Mouse (Mus musculus) c-Kit-positive CD71-positive TER-119-positive erythroid progenitor cells, embryonic 14.5 days (primary cell): ENCODE data around the gene Endou.
"Not testable (repeated sequence)": the region's sequence is repeated elsewhere in the genome, so short reads cannot be mapped to it uniquely, and the experiment has no call there.

Experiments used
- DNase-seq: peaks from one replicate; pipeline ENCODE4 v3.0.0-alpha.2; 2013; ENCODE audit warnings: low spot score

The Endou gene

DNA sequence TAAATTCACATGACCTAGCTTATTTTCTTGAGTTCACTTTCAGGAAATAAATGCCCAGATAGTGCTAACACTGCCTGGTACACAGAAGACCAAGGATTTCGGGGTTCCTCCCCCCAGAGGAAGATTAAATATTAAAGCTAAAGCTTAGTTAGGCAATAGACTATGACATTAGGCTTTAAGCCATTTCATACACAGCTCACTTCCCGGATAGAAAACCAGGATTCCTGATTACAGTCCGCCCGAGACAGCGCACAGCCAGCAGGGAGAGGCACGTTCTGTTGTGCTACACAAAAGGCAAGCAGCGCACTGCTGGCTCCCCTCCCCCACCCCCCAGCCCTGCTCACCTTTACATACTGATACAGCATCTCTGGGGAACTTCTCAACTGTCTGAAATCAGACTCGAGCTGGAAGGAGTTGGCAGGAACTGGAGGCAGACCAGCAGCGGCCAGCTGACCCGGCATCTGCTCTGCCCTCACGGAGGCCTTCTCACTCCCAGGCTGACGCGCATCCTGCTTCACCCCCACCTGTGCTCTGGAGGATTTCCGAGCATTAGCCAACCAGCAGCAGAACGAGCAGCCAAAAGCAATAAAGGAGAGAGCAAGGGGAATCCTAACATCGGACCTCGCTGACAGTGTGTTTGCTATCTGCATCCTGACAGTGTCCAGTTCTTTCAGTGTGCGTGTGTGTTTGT, 51.0 kb downstream of the Endou start:
- DNase-seq = no peak

DNA sequence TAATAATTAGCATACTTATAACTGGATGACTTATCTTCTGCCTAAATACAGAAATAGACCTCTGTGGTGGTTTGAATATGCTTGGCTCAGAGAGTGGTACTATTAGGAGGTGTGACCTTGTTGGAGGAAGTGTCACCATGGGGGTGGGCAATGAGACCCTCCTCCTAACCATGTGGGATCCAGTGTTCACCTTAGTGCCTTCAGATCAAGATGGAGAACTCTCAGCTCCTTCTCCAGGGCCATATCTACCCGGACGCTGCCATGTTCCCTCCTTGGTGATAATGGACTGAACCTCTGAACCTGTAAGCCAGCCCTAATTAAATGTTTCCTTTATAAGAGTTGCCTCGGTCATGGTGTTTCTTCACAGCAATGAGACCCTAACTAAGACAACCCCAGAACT, 53.8 kb downstream of the Endou start:
- no peak for DNase-seq

DNA sequence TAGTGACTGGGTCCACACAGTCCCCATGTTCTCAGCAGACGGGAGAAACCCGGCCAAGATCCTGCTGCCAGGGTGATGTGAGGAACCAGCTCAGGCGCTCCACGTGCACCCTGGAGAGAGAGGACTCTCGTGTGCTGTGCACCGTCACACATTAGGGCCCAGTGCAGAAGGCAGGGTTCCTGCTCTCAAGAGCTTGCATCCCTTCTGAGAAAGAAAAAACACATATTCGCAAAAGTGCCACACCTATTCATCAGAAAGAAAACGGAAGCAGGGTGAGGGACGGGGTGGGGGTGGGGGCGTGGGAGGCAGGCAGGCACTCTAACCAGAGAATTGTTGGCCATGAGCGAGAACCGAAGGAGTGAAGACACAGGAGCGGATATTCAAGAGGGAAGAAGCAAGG, 55.2 kb downstream of the Endou start:
- DNase-seq = no peak

DNA sequence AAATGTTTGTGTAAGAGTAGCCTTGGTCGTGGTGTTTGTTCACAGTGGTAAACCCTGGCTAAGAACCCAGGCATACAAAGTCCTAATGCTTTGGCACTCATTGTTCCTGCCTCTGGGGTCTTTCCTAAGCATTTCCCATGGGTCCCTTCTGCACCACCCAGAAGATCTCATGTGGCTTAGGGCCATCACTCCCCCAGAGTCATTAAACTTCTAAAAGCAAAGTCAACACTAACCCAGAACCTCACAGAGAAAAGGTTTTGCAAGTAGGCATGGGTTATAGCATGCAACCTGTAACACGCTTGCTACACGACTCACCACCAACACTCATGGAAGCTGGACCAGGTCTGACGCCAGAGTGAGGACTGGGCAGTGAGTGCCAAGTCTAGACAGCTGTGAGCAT, 56.7 kb downstream of the Endou start:
- no peak for DNase-seq

DNA sequence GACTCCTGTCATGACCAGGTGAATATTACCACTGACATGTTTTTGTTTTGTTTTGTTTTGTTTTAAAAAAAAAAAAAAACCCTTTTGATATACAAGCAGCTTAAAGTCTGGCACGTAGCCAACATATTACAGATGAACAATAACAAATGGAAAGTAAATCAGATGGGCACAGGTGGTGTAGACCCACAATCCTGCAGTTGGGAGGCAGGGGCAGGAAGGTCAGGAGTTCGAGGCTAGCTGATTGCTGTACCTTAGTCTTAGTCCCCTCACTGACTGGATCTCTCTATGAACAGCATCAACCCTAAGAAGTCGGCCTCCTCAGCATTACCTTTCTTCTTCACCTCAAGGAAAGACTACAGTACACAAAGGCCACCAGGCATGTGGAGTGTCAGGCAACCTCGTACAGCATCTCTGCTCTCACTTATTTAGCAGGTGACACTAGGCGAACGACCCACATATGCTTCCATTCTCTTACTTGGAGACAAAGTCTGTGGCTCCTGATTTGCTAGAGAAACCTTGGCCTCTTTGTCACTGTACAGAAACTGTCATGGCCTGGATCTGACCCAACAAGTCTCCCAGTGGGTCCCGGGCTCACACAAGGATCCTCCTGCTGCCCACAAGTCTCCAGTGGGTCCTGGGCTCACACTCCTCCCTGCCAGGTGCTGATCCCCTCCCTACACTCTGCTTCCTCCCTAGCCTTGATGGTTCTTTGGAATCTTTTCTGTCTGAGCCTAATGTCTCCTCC, 57.7 kb downstream of the Endou start:
- DNase-seq = no peak

DNA sequence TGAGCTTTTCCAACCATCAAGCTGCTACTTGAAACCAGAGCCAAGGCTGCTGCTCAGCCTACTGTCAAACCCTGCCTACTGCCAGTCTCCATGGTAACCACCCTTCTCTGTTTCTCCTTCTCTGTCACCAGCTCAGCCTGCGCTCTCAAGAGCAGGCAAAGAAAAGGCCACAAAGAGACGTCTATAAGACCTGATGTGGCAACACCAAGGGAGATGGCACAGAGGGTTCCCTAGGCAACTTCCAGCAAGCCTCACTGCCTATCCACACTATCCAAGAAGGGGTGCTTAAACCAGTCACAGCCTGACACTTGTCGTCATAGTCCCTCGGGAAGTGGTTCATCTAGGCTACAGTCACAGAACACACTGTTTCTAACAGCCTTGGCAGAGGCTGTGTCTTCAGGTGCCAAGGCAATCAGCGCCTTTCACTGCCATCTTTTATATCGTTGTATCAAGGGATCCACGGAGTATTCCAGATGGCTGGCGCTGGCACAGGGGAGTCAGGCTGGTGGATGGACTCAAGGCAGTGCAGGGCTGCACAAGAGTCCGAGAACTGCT, 58.9 kb downstream of the Endou start:
- no peak for DNase-seq

DNA sequence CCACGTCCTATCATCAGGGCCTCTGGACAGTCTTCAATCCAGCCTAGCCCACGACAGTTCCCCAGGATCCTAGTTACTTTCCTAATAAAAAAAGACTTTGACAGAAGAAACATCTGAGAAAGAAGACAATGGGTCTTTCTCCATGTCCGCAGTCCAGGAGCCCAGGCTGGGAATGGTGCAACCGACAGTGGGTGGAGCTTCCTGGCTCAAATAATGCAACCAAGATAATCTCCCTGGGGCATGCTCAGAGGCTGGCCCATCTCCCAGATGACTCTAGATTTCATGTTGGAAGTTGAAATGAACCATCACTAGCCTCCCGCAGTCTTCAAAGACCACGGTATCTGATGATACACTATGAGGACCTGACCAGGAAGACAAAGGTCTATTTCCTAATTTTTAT, 60.6 kb downstream of the Endou start:
- no peak for DNase-seq

DNA sequence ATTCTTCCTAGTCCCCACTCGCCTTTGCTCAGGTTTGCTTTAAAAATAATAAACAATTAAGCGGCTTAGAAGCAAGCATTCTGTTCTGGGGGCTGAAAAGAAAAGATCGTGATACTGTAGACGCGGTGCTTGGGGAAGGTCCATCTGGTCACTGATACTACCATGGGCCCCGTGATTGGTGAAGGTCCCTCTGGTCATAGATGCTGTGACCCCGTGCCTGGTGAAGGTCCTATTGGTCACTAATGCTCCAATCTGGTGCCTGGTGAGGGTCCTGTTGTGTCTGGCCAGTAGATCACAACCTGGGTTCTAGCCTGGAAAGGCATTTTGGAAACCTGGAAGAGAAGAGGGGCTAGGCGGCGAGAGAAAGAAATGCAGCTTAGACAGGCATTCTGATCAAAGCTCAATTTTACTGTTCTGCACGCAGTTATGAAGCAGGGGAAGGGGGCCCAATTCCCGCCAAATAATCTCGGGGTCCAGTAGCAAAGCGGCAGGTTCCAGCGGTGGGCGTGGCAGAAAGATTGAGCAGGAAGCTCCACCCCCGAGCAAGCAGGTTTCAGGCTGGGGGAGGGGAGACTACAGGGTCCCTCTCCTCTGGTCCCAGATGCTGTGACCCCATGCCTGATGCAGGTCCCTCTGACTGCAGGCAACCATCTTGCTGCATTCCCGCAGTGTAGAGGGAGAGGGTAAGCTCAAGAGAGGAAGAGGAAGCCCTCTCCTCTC, 62.8 kb downstream of the Endou start:
- DNase-seq = not testable (repeated sequence)

DNA sequence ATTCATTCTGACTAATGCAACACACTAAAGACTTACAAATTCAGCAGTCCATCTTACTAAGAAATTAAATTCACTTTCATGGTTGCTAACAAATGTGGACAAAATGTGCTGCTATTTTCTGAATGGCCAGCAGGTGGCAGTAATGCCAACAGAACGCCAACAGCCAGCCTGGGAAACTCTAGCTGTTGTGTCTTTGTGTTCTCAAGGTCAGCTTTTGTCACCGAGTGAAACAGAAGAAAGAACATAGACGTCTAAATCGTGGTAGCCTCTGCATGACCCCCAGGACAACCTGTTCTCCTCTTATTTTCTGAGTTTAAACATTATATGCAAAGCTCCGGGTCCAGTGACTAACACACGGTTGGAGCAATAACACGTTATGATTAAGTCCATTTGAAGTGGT, 63.7 kb downstream of the Endou start:
- peak; percentile 67 for DNase-seq

DNA sequence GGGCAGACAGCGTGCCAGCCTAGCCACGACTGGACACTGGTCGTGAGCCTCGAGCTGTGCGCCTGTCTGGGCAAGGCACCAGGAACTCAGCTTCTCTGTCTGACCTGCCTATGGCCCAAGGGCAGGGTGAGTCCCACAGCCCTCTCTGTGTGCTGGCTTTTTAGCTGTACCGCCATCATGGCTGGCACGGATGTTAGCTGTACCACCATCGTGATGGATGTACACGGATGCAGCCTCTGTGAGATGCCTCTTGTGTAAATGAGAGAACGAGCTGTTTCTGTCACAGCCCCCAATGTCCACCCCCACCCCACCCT, 64.7 kb downstream of the Endou start:
- DNase-seq = no peak

DNA sequence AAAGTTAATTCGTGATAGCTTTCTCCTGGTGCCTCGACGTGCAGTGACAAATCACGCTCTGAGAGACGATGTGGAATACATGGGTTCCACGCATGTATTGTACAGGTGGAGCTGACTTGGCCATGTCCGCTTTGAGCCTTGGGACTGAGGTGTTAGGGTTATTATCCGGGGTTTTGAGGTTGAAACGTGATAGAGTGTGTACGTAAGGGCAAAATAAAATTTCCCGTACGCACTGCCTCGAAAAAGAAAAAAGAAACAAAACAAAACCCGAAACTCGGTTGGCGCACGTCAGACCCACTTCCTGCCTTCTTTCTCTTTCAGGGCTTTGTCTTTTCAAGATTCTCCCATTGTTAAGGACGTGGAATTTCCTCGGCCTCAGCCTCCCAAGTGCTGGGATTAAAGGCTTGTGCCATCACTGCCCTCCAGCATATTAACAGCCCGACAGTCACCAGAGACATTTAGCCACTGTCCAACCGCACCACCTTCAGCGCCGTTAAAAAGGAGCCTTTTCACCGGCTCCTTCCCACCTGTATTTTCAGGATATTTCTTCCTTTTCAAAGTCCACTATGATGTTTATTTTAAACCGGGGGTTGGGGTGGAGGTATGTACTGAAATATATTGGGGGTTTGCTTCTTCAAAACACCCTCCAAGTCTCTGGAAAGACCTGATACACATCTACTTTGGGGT, 65.2 kb downstream of the Endou start:
- DNase-seq = no peak

DNA sequence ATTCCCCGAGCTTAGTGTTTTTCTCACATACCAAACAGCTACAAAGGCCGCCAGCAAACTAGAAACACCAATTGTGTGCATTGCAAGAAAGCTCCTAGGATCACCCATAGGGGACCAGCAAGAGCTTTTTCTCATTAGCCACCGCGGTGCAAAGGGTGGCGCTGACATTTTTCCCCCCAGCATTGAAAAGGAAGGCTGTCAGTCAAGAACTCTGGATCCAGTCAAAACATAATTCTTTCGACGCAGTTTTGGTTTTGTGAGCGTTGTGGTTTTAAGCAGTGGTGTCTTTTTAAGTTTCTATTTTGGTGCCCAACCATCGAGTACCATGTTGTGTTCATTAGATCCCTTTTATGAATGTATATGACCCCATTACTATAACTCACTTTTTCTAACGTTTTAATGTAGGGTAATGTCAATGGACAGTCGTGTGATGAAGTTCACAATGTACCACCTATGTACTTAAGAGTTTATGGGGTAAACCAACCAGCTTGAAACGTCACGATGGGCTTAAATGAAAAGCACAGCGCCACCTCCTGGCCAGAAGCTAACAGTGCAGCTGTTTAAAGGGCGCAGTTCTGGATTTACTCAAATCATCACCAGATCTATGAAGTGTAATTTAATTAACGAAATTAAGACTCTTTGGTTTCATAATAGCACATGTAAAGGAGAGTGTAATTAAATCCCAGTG, 66.0 kb downstream of the Endou start:
- DNase-seq = peak; percentile 54

DNA sequence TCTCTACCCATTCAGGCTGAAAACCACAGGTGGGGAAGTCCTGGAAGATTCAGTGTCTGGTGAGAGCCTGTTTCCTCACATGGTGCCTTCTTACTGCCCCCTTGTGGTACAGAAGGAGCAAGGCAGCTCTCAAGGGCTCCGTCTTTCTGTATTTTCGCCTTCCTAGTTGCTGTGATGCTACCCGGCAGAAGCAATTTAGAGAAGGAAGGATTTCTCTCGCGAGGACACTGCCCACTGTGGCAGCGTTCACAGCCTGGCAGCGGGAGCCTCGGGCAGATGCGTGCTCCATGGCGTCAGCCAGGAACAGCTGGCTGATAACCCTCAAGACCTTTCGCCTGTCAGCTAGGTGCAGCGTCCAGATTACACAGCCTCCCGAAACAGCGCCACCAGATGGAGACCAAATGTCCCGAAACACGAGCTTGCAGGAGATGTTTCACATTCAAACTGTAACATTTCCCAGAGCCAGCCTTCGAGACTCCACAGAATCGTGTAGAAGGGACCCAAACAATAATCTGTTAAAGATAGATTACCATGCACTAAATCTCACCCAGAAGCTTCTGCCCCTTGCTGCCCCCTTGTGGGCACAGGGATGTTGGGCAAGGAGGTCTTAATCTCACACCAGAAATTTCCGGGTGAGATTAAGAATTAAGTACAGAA, 67.3 kb downstream of the Endou start:
- DNase-seq = peak; percentile 75
